Mouse (Mus musculus): Measurements from ENCODE around the gene Kctd15.

The Kctd15 gene

DNA sequence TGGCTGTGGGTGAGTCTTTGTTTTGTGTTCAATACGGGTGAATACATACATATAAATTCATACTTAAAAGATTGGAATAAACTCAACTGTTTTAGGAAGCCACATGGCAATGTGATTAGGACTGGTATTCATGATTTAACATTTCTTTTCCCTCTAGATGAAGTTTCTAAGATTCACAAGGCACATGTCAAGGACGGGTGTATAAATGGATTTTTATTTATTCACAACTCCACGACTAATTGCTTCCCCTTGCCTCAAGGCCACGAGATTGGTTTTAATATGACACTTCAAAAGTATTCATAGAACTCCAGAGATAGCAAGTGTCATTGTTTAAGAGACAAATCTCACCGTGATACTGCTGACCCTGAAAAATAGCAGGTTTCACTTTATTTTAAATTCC lies at the start of gene Kctd15:
TSS of gene Kctd15 (minus strand) at position 101 of the 400 bp plus-strand sequence.
- no peak for DNase-seq (ENCODE audit: low read depth)

DNA sequence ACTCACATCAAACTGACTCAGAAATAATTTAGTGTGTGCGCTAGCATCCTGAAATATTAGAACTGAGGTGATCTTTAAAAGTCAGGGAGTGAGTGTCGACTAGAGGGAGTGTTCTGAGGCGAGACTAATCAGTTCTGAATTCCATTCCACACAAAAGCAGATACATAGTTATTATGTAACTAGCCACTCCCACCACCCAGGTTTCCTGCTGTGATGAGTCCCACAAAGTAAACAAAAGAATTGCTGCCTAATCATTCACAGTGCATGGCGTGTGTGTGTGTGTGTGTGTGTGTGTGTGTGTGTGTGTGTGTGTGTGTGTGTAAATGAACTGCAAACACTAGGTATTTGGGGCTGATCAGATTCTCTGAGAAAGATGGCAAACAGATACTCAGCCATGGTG lies 47.9 kb upstream of the Kctd15 start:
- no peak for DNase-seq (ENCODE audit: low read depth)

DNA sequence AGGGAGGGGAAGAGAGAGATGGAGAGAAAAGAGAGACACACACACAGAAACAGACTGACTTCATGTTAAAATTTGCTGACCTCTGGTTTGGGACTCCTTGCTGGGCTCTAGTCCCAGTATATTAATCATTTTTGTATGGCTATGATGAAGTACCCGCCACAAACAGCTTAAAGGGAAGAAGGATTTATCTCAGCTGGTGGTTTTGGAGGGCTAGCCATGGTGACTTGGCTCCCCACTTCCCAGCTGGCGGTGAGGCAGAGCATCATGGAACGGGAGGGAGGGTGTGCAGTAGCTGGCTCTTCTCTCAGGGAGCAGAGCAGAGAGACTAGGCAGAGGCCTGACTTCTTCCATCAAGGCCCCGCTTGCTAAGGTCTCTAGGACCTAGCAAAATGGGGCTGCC lies 46.9 kb upstream of the Kctd15 start:
- no peak for DNase-seq (ENCODE audit: low read depth)

DNA sequence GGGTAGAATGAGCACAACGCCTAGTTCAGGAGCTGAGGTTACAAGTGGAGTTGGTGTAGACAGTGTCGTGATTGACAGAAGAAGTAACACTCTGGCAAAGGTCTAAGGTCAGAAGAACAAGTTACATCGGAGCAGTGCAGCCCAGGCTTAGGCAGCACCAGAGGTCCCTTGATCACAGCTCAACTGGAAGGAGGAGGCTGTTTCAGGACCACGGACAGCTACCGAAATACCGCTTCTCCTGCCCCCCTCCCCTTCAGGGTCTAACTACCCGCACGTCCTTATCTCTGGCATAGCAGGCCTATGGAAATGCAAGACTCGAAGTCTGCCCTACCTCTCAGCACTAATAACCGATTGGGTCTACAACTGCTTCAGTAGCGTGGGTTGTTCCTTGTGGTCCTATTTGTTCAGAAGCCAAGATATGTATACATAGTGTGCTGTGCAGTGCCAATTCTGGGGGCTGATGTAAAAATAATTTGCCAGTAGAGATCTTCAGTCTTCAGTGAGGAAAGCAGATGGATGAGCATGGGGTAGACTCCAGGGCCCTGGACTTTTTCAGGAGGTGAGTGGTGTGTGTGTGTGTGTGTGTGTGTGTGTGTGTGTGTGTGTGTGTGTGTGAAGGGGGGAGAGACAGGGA lies 46.3 kb upstream of the Kctd15 start:
- no peak for DNase-seq (ENCODE audit: low read depth)

DNA sequence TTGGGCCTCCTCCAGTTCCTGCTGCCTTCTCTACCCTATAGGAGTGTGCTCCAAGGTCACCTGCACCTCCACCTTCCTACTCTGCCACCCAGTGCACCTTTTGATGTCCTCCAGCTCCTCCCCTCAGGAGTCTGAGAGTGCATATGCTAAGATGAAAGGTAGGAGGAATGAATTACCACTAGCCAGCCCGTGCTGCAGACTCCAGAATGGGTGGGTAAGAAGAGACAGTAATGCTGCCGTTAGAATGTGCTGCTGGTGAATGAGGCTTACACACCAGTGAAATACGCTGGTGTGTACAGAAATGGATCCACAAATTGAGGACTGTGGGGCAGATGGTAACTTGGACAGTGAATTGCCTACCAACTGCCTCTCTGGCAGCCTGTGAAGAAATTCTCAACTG lies 43.4 kb upstream of the Kctd15 start:
- DNase-seq (ENCODE audit: low read depth), result no peak

DNA sequence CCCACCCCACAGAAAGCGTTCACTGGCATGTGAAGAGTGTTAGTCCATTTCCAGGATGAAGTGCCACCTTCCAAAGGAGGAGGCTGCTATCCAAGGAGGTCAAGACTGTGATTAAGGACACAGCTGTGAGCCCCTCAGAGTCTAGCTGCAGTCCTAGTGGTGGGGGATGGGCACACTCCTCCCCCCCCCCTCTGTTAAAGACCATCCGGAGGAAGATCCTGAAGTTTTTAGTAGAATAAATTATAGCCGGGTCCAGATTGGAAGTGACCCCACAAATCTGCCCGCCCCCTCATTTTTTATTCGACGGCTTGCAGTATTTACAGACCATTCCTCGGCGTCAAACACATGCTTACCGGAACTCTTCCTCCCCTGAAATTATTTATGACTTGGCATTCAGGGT lies 41.7 kb upstream of the Kctd15 start:
- DNase-seq (ENCODE audit: low read depth), result no peak

DNA sequence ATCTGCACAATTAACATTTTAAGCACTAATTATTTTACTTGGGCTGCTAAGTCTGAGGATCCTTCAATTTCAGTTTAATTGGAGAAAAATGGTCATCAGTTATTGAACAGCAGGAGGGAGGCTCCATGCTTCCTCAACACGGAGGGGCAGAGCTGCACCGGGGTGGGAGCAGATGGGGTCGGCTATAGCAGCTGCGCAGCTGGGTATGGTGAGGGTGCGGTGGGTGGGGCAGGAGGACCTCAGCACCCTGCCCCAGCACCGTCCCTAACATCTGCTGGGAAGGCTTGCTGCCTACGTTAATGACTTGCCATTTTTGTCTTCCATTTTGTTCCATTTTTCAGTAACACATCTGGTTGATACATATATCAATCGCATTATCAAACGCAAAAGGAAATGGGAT lies 39.6 kb upstream of the Kctd15 start:
- no peak for DNase-seq (ENCODE audit: low read depth)

DNA sequence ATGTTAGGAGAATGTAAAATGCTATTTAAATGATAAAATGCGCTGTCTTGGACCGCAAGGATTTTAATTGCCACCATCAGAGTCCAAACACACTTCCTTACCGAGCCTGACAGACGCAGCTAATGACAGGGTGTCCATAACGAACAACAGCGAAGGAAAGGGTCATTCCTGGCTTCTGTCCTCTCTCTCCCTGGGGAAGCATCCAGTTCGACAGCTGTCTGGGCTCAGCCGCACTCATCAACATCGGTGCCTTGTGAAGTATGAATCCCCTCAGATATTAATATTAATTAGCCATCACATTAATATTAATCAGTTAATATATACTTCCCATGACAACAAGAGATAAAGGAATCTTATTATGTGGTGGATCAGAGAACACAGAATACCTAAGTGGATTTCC lies 38.4 kb upstream of the Kctd15 start:
- no peak for DNase-seq (ENCODE audit: low read depth)

DNA sequence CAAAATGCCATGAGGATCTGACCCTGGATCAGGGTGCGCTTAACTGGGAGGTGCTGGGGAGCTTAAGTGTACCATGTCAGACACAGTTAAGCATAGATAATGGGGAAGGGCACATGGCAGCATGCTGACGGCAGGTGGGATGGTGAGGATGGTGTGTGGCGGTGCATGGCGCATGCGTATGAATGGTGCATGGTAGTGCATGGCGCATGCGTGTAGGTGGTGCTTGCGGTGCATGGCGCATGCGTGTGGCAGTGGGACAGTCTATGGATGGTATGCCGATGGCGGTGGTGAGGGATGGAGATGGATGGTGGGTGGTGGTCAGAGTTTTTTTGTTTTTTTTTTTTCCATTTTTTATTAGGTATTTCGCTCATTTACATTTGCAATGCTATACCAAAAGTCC lies 37.4 kb upstream of the Kctd15 start:
- DNase-seq (ENCODE audit: low read depth), result no peak

DNA sequence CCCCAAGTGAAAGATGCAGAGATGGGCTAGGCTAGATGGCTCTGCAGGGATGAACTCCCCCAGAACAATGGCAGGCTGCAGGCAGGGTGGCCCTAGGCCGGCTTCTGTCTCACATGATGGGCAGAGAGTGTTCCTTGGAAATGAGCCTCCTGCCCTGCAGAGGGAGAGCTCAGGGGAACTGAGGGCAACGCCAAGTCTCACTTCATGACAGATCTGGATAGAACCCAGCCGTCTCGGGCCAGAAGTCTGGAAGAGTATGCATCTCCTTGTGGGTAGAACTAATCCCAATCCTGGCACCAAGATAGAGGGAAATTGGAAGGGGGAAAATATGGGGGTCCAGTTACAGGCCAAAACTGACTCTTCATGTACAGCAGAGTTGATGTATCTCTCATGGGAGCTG lies 36.5 kb upstream of the Kctd15 start:
- no peak for DNase-seq (ENCODE audit: low read depth)

DNA sequence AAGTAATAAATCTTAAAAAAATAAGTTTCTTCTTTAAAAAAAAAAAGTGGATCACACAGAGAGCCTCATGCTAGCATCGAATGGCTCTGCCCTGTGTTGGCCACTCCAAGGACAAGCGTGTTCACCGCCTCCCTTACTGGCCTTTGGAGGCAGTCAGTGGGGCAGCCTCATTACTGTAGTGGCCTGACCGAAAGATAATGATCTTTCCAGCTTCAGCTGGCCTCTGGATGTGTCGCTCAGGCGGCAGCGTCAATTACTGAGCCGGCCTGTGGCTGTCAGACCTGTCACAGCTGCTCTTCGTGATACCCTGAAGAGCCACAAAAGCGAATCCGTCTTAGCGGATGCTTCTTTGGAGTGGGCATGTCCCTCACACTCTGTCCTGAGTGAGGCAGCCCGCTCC lies 33.6 kb upstream of the Kctd15 start:
- DNase-seq (ENCODE audit: low read depth), result no peak

DNA sequence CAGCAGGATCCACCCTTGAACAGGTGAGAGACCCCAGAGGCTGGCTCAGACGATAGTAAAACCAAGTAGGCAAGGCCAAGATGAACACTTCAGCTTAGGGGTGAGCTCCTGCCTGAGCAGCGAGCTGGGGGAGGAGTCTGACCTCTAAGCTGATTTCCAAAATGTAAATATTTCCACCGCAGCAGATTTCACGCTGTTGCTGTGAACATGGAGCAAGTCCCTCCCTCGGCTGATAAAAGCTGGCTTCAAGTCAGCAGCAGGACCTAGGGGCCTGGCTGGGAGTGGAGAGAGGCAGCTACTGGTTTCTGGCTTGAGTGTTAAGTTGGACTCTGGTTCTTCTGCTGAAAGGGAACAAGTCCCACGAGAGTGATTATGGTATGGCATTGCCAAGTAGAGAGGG lies 32.5 kb upstream of the Kctd15 start:
- DNase-seq (ENCODE audit: low read depth), result no peak

DNA sequence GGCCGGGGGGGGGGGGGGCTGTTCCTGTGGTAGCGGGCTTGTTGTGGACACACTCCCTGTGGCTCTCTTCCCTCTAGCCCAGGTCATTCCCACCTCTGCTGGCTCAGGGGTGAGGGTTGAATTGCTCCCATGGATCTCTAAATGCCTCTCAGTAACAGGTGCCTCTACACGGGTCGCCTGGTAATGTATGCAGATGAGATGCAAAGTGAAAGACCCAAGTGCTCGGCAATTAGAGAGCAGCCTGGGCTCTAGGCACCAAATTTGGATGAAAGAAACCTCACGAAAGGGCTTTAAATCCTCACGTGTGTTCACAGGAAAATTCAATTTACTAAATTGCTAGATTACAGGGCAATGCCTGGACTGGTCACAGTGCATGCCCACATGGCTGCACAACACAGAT lies 29.3 kb upstream of the Kctd15 start:
- no peak for DNase-seq (ENCODE audit: low read depth)

DNA sequence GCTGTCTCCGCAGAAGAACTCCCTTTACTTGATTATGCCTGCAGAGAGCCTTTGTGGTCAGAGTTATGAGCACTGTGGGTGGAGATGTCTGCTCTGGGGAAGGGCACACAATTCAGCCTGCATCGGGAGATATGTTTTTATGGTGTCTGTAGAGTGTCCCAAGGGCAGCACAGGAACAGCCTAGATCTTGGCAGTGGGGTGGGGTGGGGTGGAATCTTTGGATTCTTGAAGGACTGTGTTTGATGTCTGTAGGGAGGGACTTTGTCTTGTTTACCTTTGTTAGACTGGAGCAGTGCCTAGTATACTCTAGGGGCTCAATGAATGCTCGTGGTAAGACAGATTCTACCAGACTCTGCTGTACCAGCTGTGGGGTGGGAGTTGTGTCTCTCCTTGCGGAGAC lies 28.6 kb upstream of the Kctd15 start:
- no peak for DNase-seq (ENCODE audit: low read depth)

DNA sequence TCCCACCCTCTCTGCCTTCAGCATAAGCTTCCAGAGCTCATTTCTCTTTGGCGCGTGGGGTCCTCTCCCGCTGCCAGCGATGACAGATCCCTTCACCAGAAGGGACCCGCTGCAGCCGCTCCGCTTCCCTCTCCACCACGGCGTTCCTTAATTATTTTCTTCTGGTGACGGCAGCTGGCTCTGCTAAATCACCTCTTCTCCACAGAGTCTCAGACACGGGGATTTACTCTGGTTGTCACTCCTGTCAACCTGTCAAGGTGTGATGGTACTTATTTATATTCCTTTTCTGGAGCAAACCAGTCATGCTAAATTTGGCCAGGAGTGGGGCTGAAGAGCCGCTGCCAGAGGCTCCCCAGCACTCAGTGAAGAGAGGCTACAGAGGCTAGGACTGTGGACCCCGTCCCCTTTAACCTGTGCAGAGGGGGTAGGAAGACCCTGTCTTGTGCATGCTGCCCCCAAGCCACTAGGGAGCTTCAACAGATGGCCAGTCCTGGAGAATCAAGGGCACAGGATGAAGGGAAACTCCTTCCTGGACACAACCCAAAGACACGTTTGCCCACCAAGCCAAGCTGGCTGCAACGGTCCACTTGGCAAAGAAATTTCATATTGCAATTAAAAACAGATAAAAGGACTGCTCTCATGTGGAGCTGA lies 24.4 kb upstream of the Kctd15 start:
- no peak for DNase-seq (ENCODE audit: low read depth)

DNA sequence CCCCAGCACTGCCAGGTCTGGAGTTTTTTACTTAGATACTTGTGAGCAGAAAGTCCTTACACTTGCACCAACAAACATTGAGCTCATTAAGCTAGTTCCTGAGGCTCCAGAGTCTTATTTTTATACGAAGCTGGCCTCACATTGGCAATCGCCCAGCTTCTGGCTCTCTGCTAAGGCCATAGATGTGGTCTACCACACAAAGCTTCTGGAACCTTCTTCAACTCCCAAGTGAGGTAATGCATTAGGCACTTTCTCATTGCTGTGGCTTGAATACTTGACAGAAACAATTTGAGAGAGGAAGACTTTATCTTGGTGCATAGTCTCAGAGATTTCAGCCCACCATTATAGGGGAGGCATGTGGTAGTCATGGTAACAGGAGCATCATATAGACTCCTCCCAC lies 23.4 kb upstream of the Kctd15 start:
- no peak for DNase-seq (ENCODE audit: low read depth)

DNA sequence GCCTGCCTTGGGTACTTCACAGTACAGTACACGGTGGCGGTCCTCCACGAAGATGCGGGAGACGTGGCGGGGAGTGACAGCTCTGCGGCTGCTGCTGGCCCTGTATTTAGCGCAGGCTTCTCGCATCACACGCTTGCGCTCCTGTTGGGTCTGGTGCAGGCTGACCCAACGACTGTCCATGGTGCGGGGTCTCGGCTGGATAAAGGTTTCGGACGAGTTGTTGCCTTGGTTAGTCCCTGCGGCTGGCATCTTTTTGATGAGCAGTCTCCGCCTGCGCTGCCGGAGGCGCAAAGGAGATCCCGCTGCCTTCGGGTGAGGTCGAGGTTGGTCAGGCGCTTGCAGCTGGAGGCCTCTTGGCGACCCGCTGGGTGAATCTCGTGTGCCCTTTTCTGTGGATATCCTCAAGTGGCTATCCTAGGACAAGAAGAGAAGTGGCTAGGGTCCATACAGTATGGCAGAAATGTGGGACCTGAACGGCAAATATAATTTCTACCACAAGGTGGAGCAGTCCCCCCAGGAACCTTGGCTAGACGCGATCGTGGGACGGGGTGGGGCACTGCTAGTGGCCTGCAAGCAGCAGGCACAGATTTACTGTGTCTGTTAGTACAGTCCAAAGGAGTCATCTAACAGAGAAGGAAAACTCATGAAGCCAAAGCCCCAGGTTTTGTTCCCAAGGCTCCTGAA lies 19.4 kb upstream of the Kctd15 start:
- DNase-seq (ENCODE audit: low read depth), result peak; percentile 61

DNA sequence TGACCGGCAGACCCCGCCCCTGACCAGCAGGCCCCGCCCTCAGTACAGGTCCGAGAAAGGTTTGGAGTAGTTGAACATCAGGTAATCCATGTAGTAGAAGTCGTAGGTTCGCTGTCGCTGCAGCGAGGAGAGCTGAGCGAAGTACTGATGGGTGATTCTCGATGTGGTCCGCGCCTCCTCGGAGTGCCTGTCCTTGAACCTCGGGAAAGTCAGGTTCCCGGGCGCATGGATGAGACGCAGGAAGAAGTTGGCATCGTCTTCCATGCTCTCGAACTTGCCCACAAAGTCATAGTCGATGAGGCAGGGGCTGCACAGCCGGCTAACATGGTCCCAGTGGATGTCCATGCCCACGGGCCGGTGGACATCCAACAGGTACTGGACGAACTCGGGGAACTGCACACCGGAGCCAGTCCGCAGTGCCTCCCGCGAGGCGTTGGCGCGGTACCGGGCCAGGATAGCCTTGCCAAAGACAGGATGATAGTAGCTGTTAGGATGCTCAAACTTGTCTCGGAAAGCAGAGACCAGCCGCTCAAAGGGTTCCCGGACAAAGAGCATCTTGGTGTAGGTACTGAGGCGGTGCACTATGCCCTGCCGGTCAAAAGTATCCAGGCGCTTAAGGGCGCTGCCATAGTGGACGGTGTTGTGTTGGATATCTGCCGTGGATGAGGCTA lies 18.7 kb upstream of the Kctd15 start:
- no peak for DNase-seq (ENCODE audit: low read depth)

DNA sequence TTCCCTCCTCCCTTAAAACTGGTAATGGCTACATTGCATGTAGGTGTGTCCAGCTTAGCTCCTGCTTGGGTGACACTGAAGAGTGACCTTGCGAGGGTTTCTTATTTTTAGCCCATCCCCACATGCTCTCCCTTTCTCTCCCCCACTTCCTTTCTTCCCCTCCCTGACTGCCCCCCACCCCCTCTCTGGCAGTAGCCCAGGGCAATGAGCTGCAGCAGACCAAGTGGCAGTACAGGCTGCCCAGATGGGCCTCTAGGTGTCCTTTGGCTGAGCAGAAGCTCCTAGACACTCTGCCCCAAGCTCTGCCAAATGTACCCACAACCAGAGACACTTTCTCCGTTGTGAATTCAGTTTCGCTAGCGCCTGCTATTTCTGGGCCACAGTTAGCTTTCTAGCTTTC lies 16.4 kb upstream of the Kctd15 start:
- DNase-seq (ENCODE audit: low read depth), result no peak

DNA sequence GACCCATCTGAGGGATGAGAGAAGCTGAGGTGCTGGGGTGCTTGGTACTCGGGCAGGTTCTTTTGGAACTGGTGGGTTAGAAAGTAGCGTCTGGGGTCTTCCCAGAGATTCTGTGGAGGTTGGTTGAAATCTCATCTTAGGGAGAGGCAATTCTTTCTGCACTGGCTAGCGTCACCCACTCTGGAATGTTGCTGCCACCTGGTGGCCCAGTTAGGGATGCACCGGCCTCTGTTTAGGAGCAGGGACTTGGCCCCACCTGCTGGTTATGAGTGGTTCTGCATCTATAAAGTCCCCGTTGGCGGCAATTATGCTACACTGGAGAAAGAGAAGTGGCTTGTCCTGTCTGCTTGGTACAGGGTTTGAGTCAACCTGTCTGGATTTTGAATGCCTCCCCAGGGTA lies 15.4 kb upstream of the Kctd15 start:
- peak; percentile 83 for DNase-seq (ENCODE audit: low read depth)

DNA sequence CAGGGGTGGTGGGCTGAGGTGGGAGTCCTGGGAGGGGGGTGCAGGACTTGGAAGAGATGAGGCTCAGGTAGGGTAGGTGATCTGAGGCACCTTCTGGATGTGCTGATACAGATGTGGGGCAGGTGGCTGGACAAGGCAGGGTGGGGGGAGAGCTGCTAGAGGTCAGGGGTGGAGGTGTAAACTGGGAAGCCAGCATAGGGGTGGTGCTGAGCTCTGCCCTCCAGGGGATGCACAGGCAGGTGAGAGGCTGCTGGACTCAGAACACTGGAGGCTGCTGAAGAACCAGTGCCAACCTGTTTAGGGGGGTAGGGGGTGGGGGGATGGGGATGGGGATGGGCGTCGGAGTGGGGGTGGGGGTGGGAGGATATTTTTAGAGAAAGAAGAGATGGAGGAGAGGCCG lies 14.2 kb upstream of the Kctd15 start:
- DNase-seq (ENCODE audit: low read depth), result no peak

DNA sequence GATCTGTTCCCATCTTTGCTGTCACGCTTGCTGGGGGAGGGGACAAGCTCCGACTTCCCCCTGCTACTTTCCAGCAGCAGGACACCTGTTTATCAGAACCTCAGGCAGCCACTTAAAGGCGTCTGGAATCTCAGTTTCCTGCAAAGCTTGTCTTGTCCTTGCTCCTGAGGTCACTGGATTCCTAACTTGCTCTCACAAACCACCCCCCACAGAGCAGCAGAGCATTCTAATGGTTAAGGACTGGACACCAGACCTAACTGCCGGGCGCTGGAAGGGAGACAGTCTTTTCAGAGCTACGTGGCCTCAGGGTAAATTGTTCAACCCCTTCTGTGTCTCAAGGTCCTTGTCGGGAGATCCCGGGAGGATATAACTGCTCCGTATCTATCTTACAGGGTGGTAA lies 12.8 kb upstream of the Kctd15 start:
- DNase-seq (ENCODE audit: low read depth), result no peak

DNA sequence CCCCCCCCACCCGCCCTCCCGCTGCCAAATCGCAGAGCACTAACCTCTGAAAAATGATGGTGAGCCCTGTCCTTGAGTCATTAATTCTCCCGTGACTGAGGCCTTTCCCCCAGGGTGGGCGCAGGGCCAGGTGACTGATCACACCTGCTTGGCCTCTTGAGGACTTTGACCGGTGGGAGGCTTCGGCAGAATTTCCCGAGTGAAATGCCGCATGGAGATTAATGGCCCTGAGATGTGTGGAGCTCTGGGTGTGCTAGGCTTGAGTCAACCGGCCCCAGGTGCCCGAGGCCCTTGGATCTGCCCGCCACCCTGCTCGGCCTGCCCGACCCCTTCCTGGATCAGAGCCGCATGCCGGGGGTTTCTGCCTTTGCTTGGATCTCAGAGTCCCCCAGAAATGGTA lies 11.3 kb upstream of the Kctd15 start:
- DNase-seq (ENCODE audit: low read depth), result no peak
